9 mouse cellular contexts compared by ENCODE assay signal in genomic region chr4:63557124-63558059, GRCm38 (mm10). TPM values are rescaled to one million over a fixed set of nuclear protein-coding genes. Genes with fewer than 3 reads are reported as not detected.
DNase-seq lines count a peak whose midpoint lies in the region; ATAC-seq and TF ChIP-seq lines count a peak whose summit lies in the region.
"Had no signal": no experiment of that assay in that cellular context is flagged by ENCODE, and none has a peak within 500 bp of the region (broad histone marks: within the 10 kb centered on the region; RNA-seq: fewer than 3 reads in every experiment).

No protein-coding gene starts in this region.

- no peak for DNase-seq in heart, embryonic 10.5 days (ENCODE audit: low spot score)
- no peak for DNase-seq in heart, adult 8-10 months (ENCODE audit: low spot score)
- DNase-seq in MEL (ENCODE audit: low read depth, low spot score): peak; percentile 54
- DNase-seq in neural tube, embryonic 10.5 days (ENCODE audit: extremely low spot score, low spot score): peak; percentile 30
- DNase-seq in Muller cell, postnatal 12 days (ENCODE audit: inconsistent ontology term): no peak
- DNase-seq in cerebellum, adult 11-12 months: no peak

- H3K9me3 ChIP-seq in heart, embryonic 10.5 days: no peaks in the 10 kb centered on the region
- H3K9me3 ChIP-seq in MEL (replicated peaks; ENCODE audit: insufficient read depth, low read length): no peaks in the 10 kb centered on the region
- no peaks in the 10 kb centered on the region for H3K9me3 ChIP-seq in heart, embryonic 15.5 days (replicated peaks)
- no peaks in the 10 kb centered on the region for H3K9me3 ChIP-seq in limb, embryonic 12.5 days

- no peak for TF ChIP-seq EP300 in MEL (IDR thresholded peaks at IDR 0.05; ENCODE audit: low read depth in 1 of 2, low read length in 2 of 2)

- peaks cover 60% of the 10 kb centered on the region for H3K4me1 ChIP-seq in heart, embryonic 10.5 days
- H3K4me1 ChIP-seq in MEL (ENCODE audit: control insufficient read depth in 1 of 2, insufficient read depth in 2 of 2, low read length in 2 of 2): peaks cover 0 to 23% of the 10 kb centered on the region in 2 experiments; a peak in 3 of 4 replicates
- peaks cover 44% of the 10 kb centered on the region for H3K4me1 ChIP-seq in heart, embryonic 15.5 days (replicated peaks)
- H3K4me1 ChIP-seq in limb, embryonic 12.5 days (replicated peaks): peaks cover 45% of the 10 kb centered on the region

- H3K27me3 ChIP-seq in heart, embryonic 10.5 days (ENCODE audit: insufficient read depth, poor library complexity, severe bottlenecking): no peaks in the 10 kb centered on the region; the same call in 1 of the 2 replicates
- no peaks in the 10 kb centered on the region for H3K27me3 ChIP-seq in MEL (ENCODE audit: control insufficient read depth in 1 of 2, insufficient read depth in 2 of 2, low read length in 2 of 2)
- no peaks in the 10 kb centered on the region for H3K27me3 ChIP-seq in heart, embryonic 15.5 days
- no peaks in the 10 kb centered on the region for H3K27me3 ChIP-seq in limb, embryonic 12.5 days

- H3K36me3 ChIP-seq in heart, embryonic 10.5 days: peaks cover 10% of the 10 kb centered on the region
- peaks cover 4 to 15% of the 10 kb centered on the region in 2 experiments; a peak in 3 of 4 replicates for H3K36me3 ChIP-seq in MEL (ENCODE audit: control insufficient read depth in 1 of 2, insufficient read depth in 2 of 2, low read length in 2 of 2)
- peaks cover 12% of the 10 kb centered on the region; the same call in 1 of the 2 replicates for H3K36me3 ChIP-seq in heart, embryonic 15.5 days
- H3K36me3 ChIP-seq in limb, embryonic 12.5 days: peaks cover 30% of the 10 kb centered on the region

- H3K79me2 ChIP-seq in MEL (ENCODE audit: control insufficient read depth, insufficient read depth, low read length, poor library complexity): peaks cover 9% of the 10 kb centered on the region; the same call in 1 of the 2 replicates

- no peak for TF ChIP-seq POLR2A in MEL (IDR thresholded peaks at IDR 0.05; ENCODE audit: control insufficient read depth in 1 of 2, insufficient read depth in 1 of 2, low read depth in 1 of 2, low read length in 2 of 2, poor library complexity in 1 of 2)

- peak overlapping the region; percentile 98 for H3K27ac ChIP-seq in heart, embryonic 10.5 days
- peak overlapping the region; percentile 63 for H3K27ac ChIP-seq in MEL (ENCODE audit: control insufficient read depth, low read depth, low read length)
- H3K27ac ChIP-seq in heart, embryonic 15.5 days: peak overlapping the region; percentile 39; the same call in 1 of the 2 replicates
- no peak overlapping the region for H3K27ac ChIP-seq in limb, embryonic 12.5 days

- peak overlapping the region; percentile 78 for H3K4me3 ChIP-seq in heart, embryonic 10.5 days
- peak overlapping the region; percentile 50 to 98 for H3K4me3 ChIP-seq in MEL (ENCODE audit: control insufficient read depth in 1 of 2, insufficient read depth in 1 of 2, low read depth in 2 of 2, low read length in 2 of 2)
- no peak overlapping the region for H3K4me3 ChIP-seq in heart, embryonic 15.5 days
- H3K4me3 ChIP-seq in limb, embryonic 12.5 days (replicated peaks): peak overlapping the region; percentile 70

- TF ChIP-seq CTCF in MEL (IDR thresholded peaks at IDR 0.05 in 2 of 3, conservative IDR thresholded peaks at IDR 0.05 in 1 of 3; ENCODE audit: control insufficient read depth in 1 of 3, insufficient read depth in 1 of 3, low read depth in 2 of 3, low read length in 3 of 3, poor library complexity in 1 of 3, severe bottlenecking in 1 of 3): no peak

- 20% methylated on average over 16 of the region's 16 CpGs for WGBS in heart, embryonic 10.5 days
- 25% methylated on average over 16 of the region's 16 CpGs for WGBS in heart, embryonic 15.5 days
- WGBS in limb, embryonic 12.5 days: 37% methylated on average over 16 of the region's 16 CpGs

- peak overlapping the region; percentile 93 for H3K4me2 ChIP-seq in heart, embryonic 15.5 days
- H3K4me2 ChIP-seq in limb, embryonic 12.5 days: peak overlapping the region; percentile 69

- TF ChIP-seq RAD21 in MEL (IDR thresholded peaks at IDR 0.05; ENCODE audit: low read depth, low read length): no peak

- no peak for ATAC-seq in heart, embryonic 15.5 days (replicated peaks; ENCODE audit: insufficient number of reproducible peaks, insufficient read depth, low FRiP score, low read depth)
- no peak for ATAC-seq in limb, embryonic 12.5 days (ENCODE audit: insufficient number of reproducible peaks, insufficient read depth, low FRiP score, low TSS enrichment, low read depth)

- H3K9ac ChIP-seq in MEL (ENCODE audit: control insufficient read depth, low read depth, low read length, poor library complexity, severe bottlenecking): peak overlapping the region; percentile 98
- 0 out of 2 replicates have a peak overlapping the region, but pooled peaks have one; percentile 22 for H3K9ac ChIP-seq in heart, embryonic 15.5 days
- no peak overlapping the region for H3K9ac ChIP-seq in limb, embryonic 12.5 days (replicated peaks)

TF ChIP-seq in MEL, 35 proteins besides CTCF, POLR2A, EP300 and RAD21:
- TF ChIP-seq HCFC1 (IDR thresholded peaks at IDR 0.05; ENCODE audit: low read depth, low read length): no peak
- TF ChIP-seq GATA1 (IDR thresholded peaks at IDR 0.05; ENCODE audit: low read depth, low read length): 0 out of 2 replicates have a peak, but pooled peaks have one; percentile 19
- TF ChIP-seq ZMIZ1 (IDR thresholded peaks at IDR 0.05; ENCODE audit: low read depth, low read length): 0 out of 2 replicates have a peak, but pooled peaks have one; percentile 25

RNA-seq across cellular contexts. Expression of gene Tmem268, which starts 1.2 kb away (rescaled TPM):
- 7.9 and 9.3 TPM in 2 replicates for polyA plus RNA-seq in heart, embryonic 10.5 days (2016; fragmentation: Nextera tagmentation; extraction: Ambion mirVana)
- total RNA-seq in heart, adult 8-10 months (2022): 10 to 100 TPM in 3 of 4 experiments, 1 to 10 TPM in 1; 8.0 to 16.2 (median 12.7) TPM
- 6.9 and 8.1 TPM in 2 replicates for total RNA-seq in MEL (2012; rRNA removed)
- polyA plus RNA-seq in MEL (2012; ENCODE audit: insufficient read depth in 1 of 2, insufficient read length in 2 of 2, low read depth in 1 of 2, low replicate concordance in 2 of 2, missing spikeins in 1 of 2): 10 to 100 TPM in 1 of 2 experiments, not detected in 1; 11.3 TPM
- polyA plus RNA-seq in heart, embryonic 15.5 days (2015; fragmentation: Nextera tagmentation; extraction: Ambion mirVana): 4.4 and 5.6 TPM in 2 replicates
- 8.8 and 11.6 TPM in 2 replicates for polyA plus RNA-seq in limb, embryonic 12.5 days (2016; fragmentation: Nextera tagmentation; extraction: Ambion mirVana)

RNA-seq across cellular contexts. Expression of gene Atp6v1g1, which starts 12.8 kb away (rescaled TPM):
- polyA plus RNA-seq in heart, embryonic 10.5 days (2016; fragmentation: Nextera tagmentation; extraction: Ambion mirVana): 190 and 227 TPM in 2 replicates
- total RNA-seq in heart, adult 8-10 months (2022): 100 to 1,000 TPM; 146 to 168 (median 149) TPM
- total RNA-seq in MEL (2012; rRNA removed): 146 and 164 TPM in 2 replicates
- 100 to 1,000 TPM in 1 of 2 experiments, not detected in 1; 122 TPM for polyA plus RNA-seq in MEL (2012; ENCODE audit: insufficient read depth in 1 of 2, insufficient read length in 2 of 2, low read depth in 1 of 2, low replicate concordance in 2 of 2, missing spikeins in 1 of 2)
- polyA plus RNA-seq in heart, embryonic 15.5 days (2015; fragmentation: Nextera tagmentation; extraction: Ambion mirVana): 214 and 229 TPM in 2 replicates
- polyA plus RNA-seq in limb, embryonic 12.5 days (2016; fragmentation: Nextera tagmentation; extraction: Ambion mirVana): 293 and 317 TPM in 2 replicates

RNA-seq across cellular contexts. Expression of gene Gm11213, which starts 47.7 kb away (rescaled TPM):
- not detected in 2 replicates for polyA plus RNA-seq in heart, embryonic 10.5 days (2016; fragmentation: Nextera tagmentation; extraction: Ambion mirVana)
- not detected for total RNA-seq in heart, adult 8-10 months (2022)
- total RNA-seq in MEL (2012; rRNA removed): not detected in 2 replicates
- polyA plus RNA-seq in MEL (2012; ENCODE audit: insufficient read depth in 1 of 2, insufficient read length in 2 of 2, low read depth in 1 of 2, low replicate concordance in 2 of 2, missing spikeins in 1 of 2): not detected
- polyA plus RNA-seq in heart, embryonic 15.5 days (2015; fragmentation: Nextera tagmentation; extraction: Ambion mirVana): not detected in 2 replicates
- not detected in 2 replicates for polyA plus RNA-seq in limb, embryonic 12.5 days (2016; fragmentation: Nextera tagmentation; extraction: Ambion mirVana)
- total RNA-seq: neutrophil, adult 5-6 weeks had no signal

Comparison
In these comparisons a context has a peak if more than half of its experiments do, and no peak if none do; other contexts are left out.
1. DNase-seq: peak in MEL (single experiment) and neural tube, embryonic 10.5 days (single experiment); none in heart, embryonic 10.5 days (single experiment), heart, adult 8-10 months (single experiment), Muller cell, postnatal 12 days (single experiment) and cerebellum, adult 11-12 months (single experiment).